29 mouse cellular contexts compared by ENCODE assay signal in the genomic region with DNA sequence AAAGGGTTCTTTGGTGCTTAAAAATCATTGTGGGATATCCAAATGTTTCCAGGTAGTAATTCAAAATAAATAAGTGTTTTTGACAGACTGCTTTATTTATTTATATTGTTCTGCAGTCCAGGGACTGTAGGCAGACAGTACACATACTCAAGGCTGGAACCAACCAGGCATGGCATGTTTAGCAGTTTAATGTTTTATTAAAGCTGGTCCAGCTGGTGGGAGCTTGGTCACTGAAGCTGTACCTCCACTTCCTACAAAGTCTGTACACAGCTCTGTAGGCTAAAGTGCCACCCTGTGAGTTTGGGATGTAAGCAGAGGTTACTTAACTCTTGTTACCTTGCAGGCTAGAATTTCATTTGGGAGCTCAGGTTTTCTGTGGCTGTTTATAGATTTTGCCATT. TPM values are rescaled to one million over a fixed set of nuclear protein-coding genes. Genes with fewer than 3 reads are reported as not detected.
"Had no signal": no experiment of that assay in that cellular context is flagged by ENCODE, and none has a peak within 500 bp of the region (broad histone marks: within the 10 kb centered on the region; RNA-seq: fewer than 3 reads in every experiment).

No protein-coding gene starts in this region.

- H3K4me3 ChIP-seq: gastrocnemius, adult 2 months; heart, embryonic 10.5 days; heart, embryonic 12.5 days; hindbrain, embryonic 10.5 days; hindbrain, embryonic 12.5 days; intestine, embryonic 15.5 days; layer of hippocampus, adult 2 months; left cerebral cortex, adult 2 months; limb, embryonic 10.5 days; limb, embryonic 12.5 days; liver, embryonic 13.5 days had no signal

- H3K9ac ChIP-seq: heart, embryonic 12.5 days; hindbrain, embryonic 12.5 days; hindbrain, embryonic 14.5 days; intestine, embryonic 15.5 days; limb, embryonic 12.5 days; liver, embryonic 13.5 days had no signal

- ATAC-seq: hindbrain, embryonic 16.5 days; inflammation-experienced regulatory T-cells, adult 6 months; intestine, embryonic 15.5 days; intestine, postnatal 0 days had no signal

- H3K36me3 ChIP-seq: heart, embryonic 10.5 days; heart, embryonic 12.5 days; hindbrain, embryonic 10.5 days; hindbrain, embryonic 12.5 days; intestine, embryonic 15.5 days; limb, embryonic 10.5 days; limb, embryonic 12.5 days; liver, embryonic 13.5 days had no signal

- H3K27me3 ChIP-seq: heart, embryonic 12.5 days; hindbrain, embryonic 12.5 days; intestine, embryonic 15.5 days; limb, embryonic 12.5 days; liver, embryonic 13.5 days had no signal

- H3K27ac ChIP-seq: gastrocnemius, adult 2 months; heart, embryonic 10.5 days; hindbrain, embryonic 10.5 days; hindbrain, embryonic 12.5 days; hindbrain, embryonic 14.5 days; intestine, embryonic 15.5 days; layer of hippocampus, adult 2 months; left cerebral cortex, adult 2 months; limb, embryonic 10.5 days; limb, embryonic 12.5 days; liver, embryonic 13.5 days had no signal

- DNase-seq: gastrocnemius, adult 2 months; gastrocnemius, postnatal 10 days; gastrocnemius, postnatal 25 days; heart, adult 18-20 months; heart, postnatal 10 days; heart, postnatal 4 days; kidney, adult 2 months; kidney, adult 9 months; kidney, postnatal 25 days; liver; liver, embryonic 13.5 days had no signal

- H3K4me1 ChIP-seq: heart, embryonic 10.5 days; heart, embryonic 12.5 days; hindbrain, embryonic 10.5 days; hindbrain, embryonic 12.5 days; intestine, embryonic 15.5 days; limb, embryonic 10.5 days; limb, embryonic 12.5 days; liver, embryonic 13.5 days had no signal

- H3K9me3 ChIP-seq: heart, embryonic 10.5 days; heart, embryonic 12.5 days; hindbrain, embryonic 10.5 days; hindbrain, embryonic 12.5 days; intestine, embryonic 15.5 days; limb, embryonic 10.5 days; limb, embryonic 12.5 days; liver, embryonic 13.5 days had no signal

- H3K4me2 ChIP-seq: heart, embryonic 12.5 days; hindbrain, embryonic 12.5 days; hindbrain, embryonic 14.5 days; intestine, embryonic 15.5 days; limb, embryonic 12.5 days; liver, embryonic 11.5 days; liver, embryonic 13.5 days had no signal

RNA-seq across cellular contexts. Expression of a gene that starts 27.5 kb away (rescaled TPM):
- polyA plus RNA-seq: frontal cortex, adult 2 months; heart, embryonic 10.5 days; heart, embryonic 12.5 days; heart, embryonic 14.5 days; heart, embryonic 16.5 days; hindbrain, embryonic 10.5 days; hindbrain, embryonic 12.5 days; hindbrain, embryonic 14.5 days; hindbrain, embryonic 16.5 days; inflammation-experienced regulatory T-cells, adult 6 months; intestine, embryonic 15.5 days; intestine, postnatal 0 days; kidney, adult 2 months; limb, embryonic 10.5 days; limb, embryonic 12.5 days; limb, embryonic 14.5 days; liver, embryonic 11.5 days; liver, embryonic 13.5 days had no signal
